8 mouse cellular contexts compared by ENCODE assay signal in the genomic region with DNA sequence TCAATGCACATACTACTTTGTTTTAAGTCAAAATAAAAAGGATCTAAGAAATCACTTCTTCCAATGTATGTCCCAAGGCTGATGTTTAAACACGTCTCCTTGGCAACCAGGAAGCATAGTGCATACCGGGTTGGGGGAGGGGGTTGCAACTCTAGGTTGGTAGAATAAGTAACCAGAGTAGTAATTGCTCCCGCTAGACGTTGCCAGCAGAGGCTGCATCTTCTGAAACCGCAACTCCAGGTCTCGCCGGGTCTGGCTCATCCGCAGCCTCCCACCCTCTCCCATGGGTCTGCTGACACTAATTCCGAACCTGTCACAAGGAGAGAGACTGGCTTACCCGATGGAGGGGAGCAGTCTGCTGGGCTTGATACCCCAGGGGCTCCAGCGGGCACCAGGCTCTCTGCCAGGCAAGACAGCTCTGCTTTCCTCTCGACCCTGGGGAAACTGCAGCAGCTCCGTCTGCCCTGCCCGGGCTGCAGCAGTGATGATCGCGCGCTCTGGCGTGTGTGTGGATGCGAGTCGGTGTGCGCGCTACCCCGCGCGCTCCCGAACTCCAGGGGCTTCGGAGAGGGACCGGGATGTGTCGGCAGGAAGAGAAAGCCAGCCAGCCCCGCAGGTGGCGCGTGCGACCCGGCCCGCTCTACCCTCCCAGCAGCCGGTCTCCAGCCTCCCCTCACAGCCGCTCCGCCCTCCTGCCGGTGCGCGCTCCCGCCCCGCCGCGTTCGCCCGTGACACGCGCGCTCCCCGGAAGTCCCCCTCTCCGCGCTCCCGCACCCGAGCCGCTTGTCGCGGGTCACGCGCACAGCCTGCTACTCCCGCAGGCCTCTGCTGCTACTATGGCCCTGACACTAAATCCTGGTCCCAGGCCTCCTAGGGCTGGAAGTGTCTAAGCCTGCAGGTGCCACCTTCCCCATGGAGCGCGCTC. TPM values are rescaled to one million over a fixed set of nuclear protein-coding genes. Genes with fewer than 3 reads are reported as not detected.
DNase-seq lines count a peak whose midpoint lies in the region; ATAC-seq and TF ChIP-seq lines count a peak whose summit lies in the region.

Gene Klhl32 (minus strand): TSS at position 724 of the 925 bp plus-strand sequence.

- no peaks in the 10 kb centered on the region for H3K36me3 ChIP-seq in CH12.LX (replicated peaks in 1 of 2; ENCODE audit: control insufficient read depth in 1 of 2, insufficient read depth in 1 of 2, low read length in 1 of 2)
- no peaks in the 10 kb centered on the region for H3K36me3 ChIP-seq in forebrain, postnatal 0 days (ENCODE audit: insufficient read depth)
- H3K36me3 ChIP-seq in lung, embryonic 15.5 days = no peaks in the 10 kb centered on the region

- peak within 1 kb of the TSS; percentile 45 for H3K9ac ChIP-seq in CH12.LX (ENCODE audit: insufficient read depth, low read depth)
- H3K9ac ChIP-seq in forebrain, postnatal 0 days = peak within 1 kb of the TSS; percentile 80
- peak within 1 kb of the TSS; percentile 36 for H3K9ac ChIP-seq in lung, embryonic 15.5 days

- H3K4me2 ChIP-seq in CH12.LX (ENCODE audit: insufficient read depth, low read depth, poor library complexity, severe bottlenecking) = peak within 1 kb of the TSS; percentile 83
- peak within 1 kb of the TSS; percentile 65 for H3K4me2 ChIP-seq in forebrain, postnatal 0 days (ENCODE audit: low read depth)
- peak within 1 kb of the TSS; percentile 96 for H3K4me2 ChIP-seq in lung, embryonic 15.5 days

- TF ChIP-seq POLR2A in CH12.LX (IDR thresholded peaks at IDR 0.05; ENCODE audit: low read depth, low read length) = peak; percentile 33; the same call in 1 of the 2 replicates

- no peaks in the 10 kb centered on the region for H3K9me3 ChIP-seq in CH12.LX (replicated peaks; ENCODE audit: low read length)
- H3K9me3 ChIP-seq in forebrain, postnatal 0 days (ENCODE audit: low read length) = no peaks in the 10 kb centered on the region
- no peaks in the 10 kb centered on the region for H3K9me3 ChIP-seq in lung, embryonic 15.5 days

- H3K27ac ChIP-seq in CH12.LX (ENCODE audit: insufficient read depth, low read depth) = no peak within 1 kb of the TSS
- H3K27ac ChIP-seq in forebrain, postnatal 0 days (ENCODE audit: low read depth, low read length) = peak within 1 kb of the TSS; percentile 95
- peak within 1 kb of the TSS; percentile 35; the same call in 1 of the 2 replicates for H3K27ac ChIP-seq in lung, embryonic 15.5 days

- no peaks in the 10 kb centered on the region for H3K79me2 ChIP-seq in CH12.LX (replicated peaks; ENCODE audit: control insufficient read depth, extremely low read depth, insufficient read depth, poor library complexity, severe bottlenecking)

- in situ Hi-C loops in CH12.LX (cut with MboI; ENCODE audit: low pct_ligation_motif_present, low pct_unique_long_range_greater_than_20kb, low sequenced_read_pairs) = no loop called here

- peak; percentile 96 for ATAC-seq in forebrain, postnatal 0 days
- peak; percentile 89 for ATAC-seq in lung, embryonic 15.5 days (ENCODE audit: borderline replicate concordance, extremely low read depth, low FRiP score, low TSS enrichment)

- intact Hi-C loops in heart, postnatal 36 days (cut with DNase I) = no loop called here

- dilution Hi-C loops in CH12.LX (cut with MboI; ENCODE audit: extremely low pct_ligation_motif_present, extremely low pct_unique_long_range_greater_than_20kb, low sequenced_read_pairs) = no loop called here

- under 1% methylated on average over 58 of the region's 63 CpGs for WGBS in forebrain, postnatal 0 days
- WGBS in lung, embryonic 15.5 days = under 1% methylated on average over 51 of the region's 63 CpGs

- no peak for TF ChIP-seq RAD21 in CH12.LX (IDR thresholded peaks at IDR 0.05; ENCODE audit: low read depth, low read length)

- no peak for TF ChIP-seq CTCF in CH12.LX (conservative IDR thresholded peaks at IDR 0.05 in 1 of 2, IDR thresholded peaks at IDR 0.05 in 1 of 2; ENCODE audit: low read depth in 2 of 2, low read length in 2 of 2)
- TF ChIP-seq CTCF in forebrain, postnatal 0 days (IDR thresholded peaks at IDR 0.05; ENCODE audit: low read depth) = no peak

- H3K27me3 ChIP-seq in CH12.LX (replicated peaks) = no peaks in the 10 kb centered on the region
- no peaks in the 10 kb centered on the region for H3K27me3 ChIP-seq in forebrain, postnatal 0 days (ENCODE audit: insufficient read depth, low read length)
- H3K27me3 ChIP-seq in lung, embryonic 15.5 days = no peaks in the 10 kb centered on the region

- TF ChIP-seq EP300 in CH12.LX (IDR thresholded peaks at IDR 0.05; ENCODE audit: low read length) = no peak

- no peaks in the 10 kb centered on the region; a peak in 1 of 4 replicates for H3K4me1 ChIP-seq in CH12.LX (ENCODE audit: control insufficient read depth in 1 of 2, insufficient read depth in 2 of 2)
- peaks cover 14% of the 10 kb centered on the region; the same call in 1 of the 2 replicates for H3K4me1 ChIP-seq in forebrain, postnatal 0 days (ENCODE audit: insufficient read depth)
- H3K4me1 ChIP-seq in lung, embryonic 15.5 days = no peaks in the 10 kb centered on the region

- peak within 1 kb of the TSS; percentile 38 to 70 (median 57) for H3K4me3 ChIP-seq in CH12.LX (replicated peaks in 1 of 3; ENCODE audit: low read depth in 2 of 3, low read length in 2 of 3, poor library complexity in 1 of 3)
- H3K4me3 ChIP-seq in forebrain, postnatal 0 days (ENCODE audit: low read depth, low read length) = peak within 1 kb of the TSS; percentile 64
- peak within 1 kb of the TSS; percentile 66 for H3K4me3 ChIP-seq in lung, embryonic 15.5 days

- peak; percentile 40 for DNase-seq in CH12.LX (ENCODE audit: extremely low read depth)
- peak; percentile 88 for DNase-seq in cerebellum, adult 11 months
- DNase-seq in forebrain, postnatal 0 days = peak; percentile 92
- peak; percentile 53 for DNase-seq in heart, postnatal 36 days
- DNase-seq in layer of hippocampus, adult 9-11 months = peak; percentile 73
- DNase-seq in retina, postnatal 1 day = peak; percentile 92
- DNase-seq in urinary bladder, adult 18-20 months (ENCODE audit: low spot score in 2 of 2) = peak; percentile 6 to 60

TF ChIP-seq in CH12.LX, 34 proteins besides CTCF, POLR2A, EP300 and RAD21:
- TF ChIP-seq HCFC1 (IDR thresholded peaks at IDR 0.05; ENCODE audit: low read depth, low read length) (no peak), JUN (IDR thresholded peaks at IDR 0.05; ENCODE audit: insufficient read depth, low read depth, low read length) (no peak), ELF1 (IDR thresholded peaks at IDR 0.05; ENCODE audit: low read depth, low read length) (peak; percentile 73), IRF4 (IDR thresholded peaks at IDR 0.05; ENCODE audit: low read depth, low read length) (no peak), RCOR1 (conservative IDR thresholded peaks at IDR 0.05; ENCODE audit: low read depth, low read length) (no peak), MAZ (IDR thresholded peaks at IDR 0.05; ENCODE audit: low read depth, low read length) (no peak), NELFE (IDR thresholded peaks at IDR 0.05; ENCODE audit: low read depth, low read length) (no peak), BHLHE40 (IDR thresholded peaks at IDR 0.05; ENCODE audit: low read depth, low read length) (peak; percentile 5; the same call in 1 of the 2 replicates), TCF12 (IDR thresholded peaks at IDR 0.05; ENCODE audit: low read depth, low read length) (no peak), JUND (conservative IDR thresholded peaks at IDR 0.05; ENCODE audit: low read depth, low read length) (no peak), USF2 (conservative IDR thresholded peaks at IDR 0.05; ENCODE audit: low read depth, low read length) (no peak)

RNA-seq across cellular contexts. Expression of gene Klhl32, which starts in this region (rescaled TPM):
- total RNA-seq in CH12.LX (2012; rRNA removed) = 0.38 and 0.55 TPM in 2 replicates
- 0.60 and 0.85 TPM in 2 replicates for total RNA-seq in CH12.LX (2014; rRNA removed)
- 0.87 and 1.1 TPM in 2 replicates for polyA plus RNA-seq in CH12.LX (2012; ENCODE audit: insufficient read length, low read depth)
- 18.8 and 20.5 TPM in 2 replicates for total RNA-seq in forebrain, postnatal 0 days (2014; rRNA removed)
- polyA plus RNA-seq in forebrain, postnatal 0 days (2015; fragmentation: Nextera tagmentation; extraction: Ambion mirVana) = 18.9 and 29.6 TPM in 2 replicates
- total RNA-seq in heart, postnatal 36 days (2021) = under 1 TPM; 0.83 to 0.98 TPM
- 1.4 and 1.8 TPM in 2 replicates for polyA plus RNA-seq in lung, embryonic 15.5 days (2015; fragmentation: Nextera tagmentation; extraction: Ambion mirVana)

Comparison
In these comparisons a context has a peak if more than half of its experiments do, and no peak if none do; other contexts are left out.
1. RNA of gene Klhl32 (total RNA-seq): 18.8 to 20.5 TPM in forebrain, postnatal 0 days; 0.83 to 0.98 TPM in heart, postnatal 36 days and 0.38 to 0.85 TPM in CH12.LX; every median in the first group is over 10 times any median in the second.
2. Peak in DNase-seq in heart, postnatal 36 days; RNA of the gene not detected or under 1 TPM.
3. DNase-seq: peak in every context shown above with its lines; median percentile 92 in forebrain, postnatal 0 days; 92 in retina, postnatal 1 day; 88 in cerebellum, adult 11 months; 73 in layer of hippocampus, adult 9-11 months; 53 in heart, postnatal 36 days; 40 in CH12.LX; 33 in urinary bladder, adult 18-20 months.
4. Peak in every context shown above with its lines, with median percentiles within 50 percentile points of each other: H3K4me2 ChIP-seq, H3K4me3 ChIP-seq and H3K9ac ChIP-seq.